Mouse (Mus musculus): ENCODE measurements around the gene Oas1a. TPM values are rescaled to one million over a fixed set of nuclear protein-coding genes. Genes with fewer than 3 reads are reported as not detected.
"Not testable (repeated sequence)": the region's sequence is repeated elsewhere in the genome, so short reads cannot be mapped to it uniquely, and the experiment has no call there.

Gene Oas1a
- total and polyA plus RNA-seq, 3 experiments, result 1.1 to 2.6 (median 1.7) TPM

GRCm38 (mm10) chr5:120887831-120888230 lies 19.5 kb downstream of the Oas1a start:
- Histone ChIP-seq H3K4me3 (replicated peaks in 1 of 3; ENCODE audit: low read depth in 2 of 3, low read length in 2 of 3, poor library complexity in 1 of 3) (no peak overlapping the region), H3K79me2 (replicated peaks; ENCODE audit: control insufficient read depth, extremely low read depth, insufficient read depth, poor library complexity, severe bottlenecking) (no peaks in the 10 kb centered on the region), H3K27me3 (replicated peaks) (peaks cover 4% of the 10 kb centered on the region), H3K36me3 (replicated peaks in 1 of 2; ENCODE audit: control insufficient read depth in 1 of 2, insufficient read depth in 1 of 2, low read length in 1 of 2) (no peaks in the 10 kb centered on the region), H3K9me3 (replicated peaks; ENCODE audit: low read length) (peaks cover 6% of the 10 kb centered on the region), H3K4me2 (ENCODE audit: insufficient read depth, low read depth, poor library complexity, severe bottlenecking) (no peak overlapping the region), H3K4me1 (ENCODE audit: control insufficient read depth in 1 of 2, insufficient read depth in 2 of 2) (no peaks in the 10 kb centered on the region), H3K9ac (ENCODE audit: insufficient read depth, low read depth) (no peak overlapping the region), H3K27ac (ENCODE audit: insufficient read depth, low read depth) (no peak overlapping the region)
- no peak for TF ChIP-seq NELFE (IDR thresholded peaks at IDR 0.05; ENCODE audit: low read depth, low read length)
- TF ChIP-seq HCFC1 (IDR thresholded peaks at IDR 0.05; ENCODE audit: low read depth, low read length), result no peak
- TF ChIP-seq CHD1 (IDR thresholded peaks at IDR 0.05; ENCODE audit: low read depth, low read length), result no peak
- no peak for TF ChIP-seq RAD21 (IDR thresholded peaks at IDR 0.05; ENCODE audit: low read depth, low read length)
- TF ChIP-seq UBTF (IDR thresholded peaks at IDR 0.05; ENCODE audit: low read depth, low read length), result no peak
- TF ChIP-seq IRF4 (IDR thresholded peaks at IDR 0.05; ENCODE audit: low read depth, low read length), result no peak
- TF ChIP-seq BHLHE40 (IDR thresholded peaks at IDR 0.05; ENCODE audit: low read depth, low read length), result no peak
- TF ChIP-seq EP300 (IDR thresholded peaks at IDR 0.05; ENCODE audit: low read length), result no peak
- TF ChIP-seq ETS1 (conservative IDR thresholded peaks at IDR 0.05; ENCODE audit: low read depth, low read length), result no peak
- TF ChIP-seq ZNF384 (IDR thresholded peaks at IDR 0.05; ENCODE audit: low read depth, low read length), result no peak
- no peak for TF ChIP-seq TBP (conservative IDR thresholded peaks at IDR 0.05; ENCODE audit: low read depth, low read length)
- TF ChIP-seq KAT2A (IDR thresholded peaks at IDR 0.05; ENCODE audit: insufficient replicate concordance, low read length), result no peak
- TF ChIP-seq MAFK (IDR thresholded peaks at IDR 0.05; ENCODE audit: insufficient replicate concordance, low read length), result no peak
- no peak for TF ChIP-seq POLR2AphosphoS2 (IDR thresholded peaks at IDR 0.05; ENCODE audit: low read depth, low read length)
- TF ChIP-seq MXI1 (IDR thresholded peaks at IDR 0.05; ENCODE audit: low read depth, low read length), result no peak
- TF ChIP-seq SIN3A (IDR thresholded peaks at IDR 0.05; ENCODE audit: low read length), result no peak
- TF ChIP-seq JUN (IDR thresholded peaks at IDR 0.05; ENCODE audit: insufficient read depth, low read depth, low read length), result no peak
- TF ChIP-seq RCOR1 (conservative IDR thresholded peaks at IDR 0.05; ENCODE audit: low read depth, low read length), result no peak
- no peak for TF ChIP-seq ZC3H11A (IDR thresholded peaks at IDR 0.05; ENCODE audit: low read depth, low read length)
- no peak for TF ChIP-seq SMC3 (IDR thresholded peaks at IDR 0.05; ENCODE audit: low read depth, low read length)
- in situ Hi-C loops (cut with MboI; ENCODE audit: low pct_ligation_motif_present, low pct_unique_long_range_greater_than_20kb, low sequenced_read_pairs) (no loop called here), dilution Hi-C loops (cut with MboI; ENCODE audit: extremely low pct_ligation_motif_present, extremely low pct_unique_long_range_greater_than_20kb, low sequenced_read_pairs) (no loop called here)
- DNase-seq (ENCODE audit: extremely low read depth), result no peak

- dilution Hi-C loops (cut with MboI; ENCODE audit: extremely low pct_ligation_motif_present, extremely low pct_unique_long_range_greater_than_20kb, low sequenced_read_pairs); in situ Hi-C loops (cut with MboI; ENCODE audit: low pct_ligation_motif_present, low pct_unique_long_range_greater_than_20kb, low sequenced_read_pairs); H3K27me3 ChIP-seq (replicated peaks); H3K9ac ChIP-seq (ENCODE audit: insufficient read depth, low read depth); H3K9me3 ChIP-seq (replicated peaks; ENCODE audit: low read length); H3K27ac ChIP-seq (ENCODE audit: insufficient read depth, low read depth); H3K4me3 ChIP-seq (replicated peaks in 1 of 3; ENCODE audit: low read depth in 2 of 3, low read length in 2 of 3, poor library complexity in 1 of 3); DNase-seq (ENCODE audit: extremely low read depth); H3K4me1 ChIP-seq (ENCODE audit: control insufficient read depth in 1 of 2, insufficient read depth in 2 of 2); H3K36me3 ChIP-seq (replicated peaks in 1 of 2; ENCODE audit: control insufficient read depth in 1 of 2, insufficient read depth in 1 of 2, low read length in 1 of 2); H3K79me2 ChIP-seq (replicated peaks; ENCODE audit: control insufficient read depth, extremely low read depth, insufficient read depth, poor library complexity, severe bottlenecking); H3K4me2 ChIP-seq (ENCODE audit: insufficient read depth, low read depth, poor library complexity, severe bottlenecking): not testable (repeated sequence)
Measured at GRCm38 (mm10) chr5:120887413-120887812, 19.9 kb downstream of the Oas1a start, which contains the start of gene Oas1g. Gene Oas1g (minus strand): TSS chr5:120887613.

GRCm38 (mm10) chr5:120881681-120882080 lies 25.6 kb downstream of the Oas1a start:
- in situ Hi-C loops (cut with MboI; ENCODE audit: low pct_ligation_motif_present, low pct_unique_long_range_greater_than_20kb, low sequenced_read_pairs); H3K9ac ChIP-seq (ENCODE audit: insufficient read depth, low read depth); H3K79me2 ChIP-seq (replicated peaks; ENCODE audit: control insufficient read depth, extremely low read depth, insufficient read depth, poor library complexity, severe bottlenecking); DNase-seq (ENCODE audit: extremely low read depth); H3K9me3 ChIP-seq (replicated peaks; ENCODE audit: low read length); dilution Hi-C loops (cut with MboI; ENCODE audit: extremely low pct_ligation_motif_present, extremely low pct_unique_long_range_greater_than_20kb, low sequenced_read_pairs); H3K36me3 ChIP-seq (replicated peaks in 1 of 2; ENCODE audit: control insufficient read depth in 1 of 2, insufficient read depth in 1 of 2, low read length in 1 of 2); H3K4me3 ChIP-seq (replicated peaks in 1 of 3; ENCODE audit: low read depth in 2 of 3, low read length in 2 of 3, poor library complexity in 1 of 3); H3K4me2 ChIP-seq (ENCODE audit: insufficient read depth, low read depth, poor library complexity, severe bottlenecking); H3K27ac ChIP-seq (ENCODE audit: insufficient read depth, low read depth); H3K4me1 ChIP-seq (ENCODE audit: control insufficient read depth in 1 of 2, insufficient read depth in 2 of 2): not testable (repeated sequence)
- H3K27me3 ChIP-seq (replicated peaks), result peaks cover 25% of the 10 kb centered on the region

- H3K27ac ChIP-seq (ENCODE audit: insufficient read depth, low read depth); dilution Hi-C loops (cut with MboI; ENCODE audit: extremely low pct_ligation_motif_present, extremely low pct_unique_long_range_greater_than_20kb, low sequenced_read_pairs); H3K4me2 ChIP-seq (ENCODE audit: insufficient read depth, low read depth, poor library complexity, severe bottlenecking); in situ Hi-C loops (cut with MboI; ENCODE audit: low pct_ligation_motif_present, low pct_unique_long_range_greater_than_20kb, low sequenced_read_pairs); H3K9me3 ChIP-seq (replicated peaks; ENCODE audit: low read length); H3K79me2 ChIP-seq (replicated peaks; ENCODE audit: control insufficient read depth, extremely low read depth, insufficient read depth, poor library complexity, severe bottlenecking); H3K36me3 ChIP-seq (replicated peaks in 1 of 2; ENCODE audit: control insufficient read depth in 1 of 2, insufficient read depth in 1 of 2, low read length in 1 of 2); H3K9ac ChIP-seq (ENCODE audit: insufficient read depth, low read depth); H3K4me3 ChIP-seq (replicated peaks in 1 of 3; ENCODE audit: low read depth in 2 of 3, low read length in 2 of 3, poor library complexity in 1 of 3); H3K4me1 ChIP-seq (ENCODE audit: control insufficient read depth in 1 of 2, insufficient read depth in 2 of 2); DNase-seq (ENCODE audit: extremely low read depth): not testable (repeated sequence)
- peaks cover 34% of the 10 kb centered on the region for H3K27me3 ChIP-seq (replicated peaks)
Measured at GRCm38 (mm10) chr5:120878803-120879202, 28.5 kb downstream of the Oas1a start.
